Mouse (Mus musculus): ENCODE results near the gene Hscb.

Hscb gene

DNA sequence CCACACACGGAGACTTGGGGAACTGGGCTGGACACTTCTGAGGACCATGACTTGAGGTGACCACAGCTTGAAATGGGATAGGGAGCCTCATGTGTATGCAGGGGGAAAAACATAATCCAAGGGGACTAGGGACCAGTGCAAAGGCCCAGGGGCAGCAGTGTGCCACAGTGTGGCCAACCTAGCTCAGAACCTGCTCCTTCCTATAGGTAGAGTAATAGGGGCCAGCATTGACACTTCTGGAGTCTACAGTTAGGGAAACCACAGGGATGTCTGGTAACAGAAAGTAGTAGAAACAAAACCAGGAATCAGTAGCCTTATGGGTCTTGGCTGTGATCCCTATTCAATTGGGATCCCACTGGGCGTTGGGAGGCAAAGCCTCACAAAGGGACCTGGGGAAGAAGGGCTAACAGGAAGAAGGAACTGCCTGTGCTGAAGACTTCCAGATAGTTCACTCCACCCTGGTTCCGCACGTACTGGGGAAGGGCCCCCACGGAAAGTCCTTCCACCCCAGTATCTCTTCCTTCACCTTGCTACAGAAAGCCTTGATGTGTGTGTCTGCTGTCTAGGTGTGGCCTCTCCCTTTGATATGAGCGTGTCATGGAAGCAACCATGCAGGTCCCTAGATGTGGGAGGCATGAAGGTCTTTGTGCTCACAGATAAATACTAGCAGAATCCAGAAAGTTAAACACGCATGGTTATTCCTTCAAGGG lies 57.9 kb downstream of the Hscb start:
- no peak for DNase-seq (ENCODE audit: low read depth, low spot score)

DNA sequence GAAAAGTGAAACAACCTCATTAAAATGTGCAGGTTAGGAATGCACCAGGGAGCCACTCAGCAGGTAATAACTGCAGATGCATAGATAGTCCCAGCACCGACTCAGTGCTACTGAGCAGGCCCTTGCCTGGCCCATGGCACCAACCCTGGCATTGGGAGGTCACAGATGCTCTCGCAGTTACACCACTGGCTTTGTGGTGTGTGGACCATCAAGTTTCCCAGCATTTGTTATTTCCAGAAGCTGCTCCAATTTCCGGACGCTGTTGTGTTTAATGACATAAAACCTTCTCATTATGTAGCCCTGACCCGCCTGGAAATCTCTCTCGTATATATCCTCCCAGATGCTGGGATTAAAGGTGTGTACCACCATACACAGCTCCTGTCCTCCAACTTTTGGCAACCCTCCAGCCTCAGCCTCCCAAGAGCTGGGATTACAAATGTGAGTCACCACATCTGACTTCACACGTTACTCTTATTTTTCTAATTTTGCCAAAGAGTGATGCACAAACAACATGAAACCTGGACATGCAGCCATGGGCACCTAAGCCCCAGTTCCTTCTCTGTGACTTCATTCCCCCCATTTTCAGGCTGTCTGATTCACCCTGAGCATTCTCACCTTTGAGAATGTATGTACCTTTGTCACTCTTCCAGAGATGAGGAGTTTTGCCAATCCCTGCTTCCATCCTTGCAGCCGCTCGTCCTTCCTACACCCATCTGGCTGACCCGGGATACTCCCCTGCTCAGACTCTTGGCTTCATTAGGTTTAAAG lies 58.6 kb downstream of the Hscb start:
- DNase-seq (ENCODE audit: low read depth, low spot score): no peak

DNA sequence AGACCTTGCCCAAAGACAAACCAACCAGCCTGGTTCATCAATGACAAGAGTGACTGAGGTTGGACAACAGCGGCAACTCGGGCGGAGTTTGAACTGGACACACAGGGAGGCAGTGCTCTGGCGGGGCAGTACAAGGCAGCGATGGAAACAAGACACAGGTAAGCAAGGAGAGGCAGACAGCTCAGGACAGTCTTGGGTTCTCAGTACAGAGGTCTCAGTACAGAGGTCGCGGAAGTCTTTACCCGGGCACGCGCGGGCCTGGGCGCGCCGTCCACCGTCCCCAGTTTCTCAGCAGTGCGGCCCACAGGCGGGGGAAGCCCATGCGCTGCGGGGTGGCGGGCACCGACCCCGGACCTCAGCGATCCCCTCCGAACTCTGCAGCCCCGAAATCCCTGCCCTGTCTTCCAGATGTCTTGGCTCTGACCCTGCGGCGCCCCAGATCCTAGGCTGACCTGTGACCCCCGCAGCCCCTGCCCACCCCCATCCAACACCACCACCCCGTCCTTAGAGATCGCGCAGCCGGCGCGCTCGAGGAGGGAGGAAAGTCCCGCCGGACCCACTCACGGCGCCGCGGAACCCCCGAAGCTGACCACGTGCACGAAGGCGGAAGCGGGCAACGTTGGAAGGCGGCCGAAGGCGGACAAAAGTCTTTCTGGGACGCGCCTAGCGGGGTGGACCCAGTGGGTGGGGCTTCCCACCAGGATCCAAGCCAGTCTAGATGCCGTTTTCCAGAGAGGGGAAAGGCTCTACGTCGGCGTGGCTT lies 59.4 kb downstream of the Hscb start, which contains the start of gene Pus1:
Pus1 (minus strand) TSS at position 662 of the 763 bp plus-strand sequence.
- peak; percentile 84 for DNase-seq (ENCODE audit: low read depth, low spot score)

DNA sequence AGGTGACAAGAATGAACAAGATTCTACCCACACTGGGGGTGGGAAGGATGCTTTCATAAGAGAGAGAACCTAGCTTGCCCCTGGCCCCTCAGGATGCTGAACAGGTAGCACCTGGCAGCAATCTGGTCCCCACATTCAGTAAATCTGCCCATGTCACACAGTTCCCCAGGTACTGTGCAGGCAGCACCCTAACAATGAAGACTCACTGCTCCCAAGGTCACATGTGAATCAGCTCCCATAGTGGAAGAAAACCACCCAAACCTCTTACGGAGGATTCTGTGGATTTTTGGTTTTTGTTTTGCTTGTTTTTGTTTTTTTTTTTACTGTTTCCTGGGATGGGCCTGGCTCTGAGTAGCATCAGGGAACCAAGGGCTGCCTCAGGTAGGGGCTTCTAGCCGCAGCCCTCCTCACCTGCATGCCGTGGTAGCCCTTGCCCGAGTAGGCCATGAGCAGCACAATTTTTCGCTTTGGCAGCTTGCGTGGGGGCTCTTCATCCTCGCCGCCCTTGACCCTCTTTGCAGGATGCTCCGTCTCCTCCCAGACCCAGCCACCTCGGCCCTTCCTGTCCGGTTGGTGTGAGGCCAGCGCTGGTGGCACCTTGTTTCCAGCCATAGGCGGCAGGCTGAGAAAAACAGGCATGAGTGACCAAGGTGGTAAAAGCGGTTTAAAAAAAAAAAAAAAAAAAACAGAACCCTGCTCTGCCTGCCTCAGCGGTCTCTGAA lies 60.1 kb downstream of the Hscb start:
- no peak for DNase-seq (ENCODE audit: low read depth, low spot score)
